Mouse (Mus musculus) hindbrain, embryonic 12.5 days (tissue): ENCODE measurements around the gene Elovl1. TPM values are rescaled to one million over a fixed set of nuclear protein-coding genes. Genes with fewer than 3 reads are reported as not detected.
A peak's percentile ranks its signal among the peaks of the same experiment; 100 is the strongest.

Source experiments
- ATAC-seq: fragments of 200-750 bp; cut with Nextera tagmentation; 2 replicates; pipeline ENCODE4 v1.8.0; 2017; ENCODE audit warnings: moderate TSS enrichment; ENCODE audit not compliant: low FRiP score
- H3K27ac ChIP-seq: fragments of 300-500 bp; sonication (generic); 2 replicates; pipeline ENCODE4 v1.5.1; 2016; ENCODE audit warnings: mild to moderate bottlenecking
- H3K27me3 ChIP-seq: fragments of 300-500 bp; sonication (generic); 2 replicates; pipeline ENCODE4 v1.6.1; 2016; ENCODE audit warnings: mild to moderate bottlenecking
- H3K36me3 ChIP-seq: fragments of 300-500 bp; sonication (generic); 2 replicates; pipeline ENCODE4 v1.6.1; 2016; ENCODE audit warnings: mild to moderate bottlenecking
- H3K4me1 ChIP-seq: fragments of 300-500 bp; sonication (generic); 2 replicates; pipeline ENCODE4 v1.6.1; 2016
- H3K4me2 ChIP-seq: fragments of 300-500 bp; sonication (generic); replicated peaks from 2 replicates; pipeline ENCODE4 v1.6.1; 2016; ENCODE audit warnings: mild to moderate bottlenecking
- H3K4me3 ChIP-seq: fragments of 300-500 bp; sonication (generic); 2 replicates; pipeline ENCODE4 v1.5.1; 2016; ENCODE audit warnings: mild to moderate bottlenecking
- H3K9ac ChIP-seq: fragments of 300-500 bp; sonication (generic); 2 replicates; pipeline ENCODE4 v1.6.1; 2016; ENCODE audit warnings: mild to moderate bottlenecking, moderate library complexity
- H3K9me3 ChIP-seq: fragments of 300-500 bp; sonication (generic); replicated peaks from 2 replicates; pipeline ENCODE4 v1.6.1; 2016; ENCODE audit warnings: mild to moderate bottlenecking
- WGBS: fragments of 180-500 bp; shearing (Covaris S2); methylation state at CpG from one replicate; pipeline ENCODE4 v1.1.7; 2016; 5-methylcytosine and 5-hydroxymethylcytosine counted together
- polyA plus RNA-seq: library from polyadenylated mRNA; unstranded; fragments of >200 nt; fragmentation: Nextera tagmentation; extraction: Ambion mirVana; gene quantifications from 2 replicates; pipeline ENCODE4 v1.2.1, GENCODE M21; 2016

Elovl1 gene
- polyA plus RNA-seq, 1 experiment from 2014 or later: 41.7 TPM

GRCm38 (mm10) chr4:118410871-118411270 lies 17.0 kb upstream of the Elovl1 start:
- no peak overlapping the region for H3K4me2 ChIP-seq
- H3K9ac ChIP-seq: no peak overlapping the region
- 90% methylated on average over 5 of the region's 5 CpGs for WGBS
- H3K4me1 ChIP-seq: peaks cover 23% of the 10 kb centered on the region
- peaks cover 53% of the 10 kb centered on the region for H3K36me3 ChIP-seq
- no peak overlapping the region for H3K4me3 ChIP-seq
- no peaks in the 10 kb centered on the region for H3K27me3 ChIP-seq
- no peak for ATAC-seq
- H3K27ac ChIP-seq: no peak overlapping the region
- H3K9me3 ChIP-seq: no peaks in the 10 kb centered on the region

- H3K36me3 ChIP-seq: peaks cover 74% of the 10 kb centered on the region
- no peaks in the 10 kb centered on the region for H3K9me3 ChIP-seq
- WGBS: 91% methylated on average over 5 of the region's 5 CpGs
- H3K4me1 ChIP-seq: peaks cover 11% of the 10 kb centered on the region
- ATAC-seq: no peak
- no peak overlapping the region for H3K4me3 ChIP-seq
- H3K9ac ChIP-seq: no peak overlapping the region
- no peak overlapping the region for H3K4me2 ChIP-seq
- H3K27me3 ChIP-seq: no peaks in the 10 kb centered on the region
- H3K27ac ChIP-seq: no peak overlapping the region
Measured at GRCm38 (mm10) chr4:118413553-118413952, 14.3 kb upstream of the Elovl1 start.

DNA sequence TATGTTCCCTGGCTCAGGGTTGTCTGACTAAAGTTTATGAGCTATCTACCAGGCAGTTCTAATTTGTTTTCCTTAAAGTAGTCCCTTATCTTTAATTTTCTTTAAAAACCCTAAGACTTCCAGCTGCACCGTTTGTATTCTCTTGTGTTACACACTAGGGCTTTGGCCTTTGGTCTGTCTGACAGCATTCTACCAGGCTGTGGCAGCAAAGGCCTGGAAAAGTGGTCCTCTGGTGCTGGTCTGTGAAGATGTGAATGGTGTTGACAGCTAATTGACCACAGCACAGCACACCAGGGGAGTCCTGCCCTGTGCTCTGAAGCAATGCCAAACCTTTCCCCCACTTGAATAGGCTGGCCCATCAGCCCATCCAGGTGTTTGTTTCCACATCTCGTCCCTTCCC lies 12.1 kb upstream of the Elovl1 start:
- Histone ChIP-seq H3K27me3 (no peaks in the 10 kb centered on the region), H3K9me3 (no peaks in the 10 kb centered on the region), H3K9ac (no peak overlapping the region), H3K4me1 (no peaks in the 10 kb centered on the region), H3K27ac (no peak overlapping the region), H3K4me2 (no peak overlapping the region), H3K36me3 (peaks cover 95% of the 10 kb centered on the region), H3K4me3 (no peak overlapping the region)
- ATAC-seq: no peak
- WGBS: 92% methylated on average over 2 of the region's 2 CpGs

GRCm38 (mm10) chr4:118416329-118416728 lies 11.6 kb upstream of the Elovl1 start:
- Histone ChIP-seq H3K4me3 (no peak overlapping the region), H3K27me3 (no peaks in the 10 kb centered on the region), H3K9me3 (no peaks in the 10 kb centered on the region), H3K36me3 (peaks cover 97% of the 10 kb centered on the region), H3K9ac (no peak overlapping the region), H3K27ac (no peak overlapping the region), H3K4me2 (no peak overlapping the region), H3K4me1 (no peaks in the 10 kb centered on the region)
- 95% methylated on average over 5 of the region's 5 CpGs for WGBS
- ATAC-seq: no peak

GRCm38 (mm10) chr4:118417112-118417797 lies 10.6 kb upstream of the Elovl1 start:
- H3K27me3 ChIP-seq: no peaks in the 10 kb centered on the region
- ATAC-seq: no peak
- H3K4me2 ChIP-seq: no peak overlapping the region
- no peak overlapping the region for H3K9ac ChIP-seq
- no peaks in the 10 kb centered on the region for H3K4me1 ChIP-seq
- peak overlapping the region; percentile 23 for H3K27ac ChIP-seq
- H3K36me3 ChIP-seq: peaks cover 96% of the 10 kb centered on the region
- WGBS: 86% methylated on average over 13 of the region's 13 CpGs
- H3K9me3 ChIP-seq: no peaks in the 10 kb centered on the region
- H3K4me3 ChIP-seq: no peak overlapping the region

- Histone ChIP-seq H3K9ac (no peak overlapping the region), H3K4me1 (no peaks in the 10 kb centered on the region), H3K27me3 (no peaks in the 10 kb centered on the region), H3K4me3 (no peak overlapping the region), H3K27ac (no peak overlapping the region), H3K9me3 (no peaks in the 10 kb centered on the region), H3K36me3 (peaks cover 58% of the 10 kb centered on the region), H3K4me2 (no peak overlapping the region)
- WGBS: 90% methylated on average over 3 of the region's 3 CpGs
- ATAC-seq: no peak
Measured at GRCm38 (mm10) chr4:118421384-118421783, 6.5 kb upstream of the Elovl1 start.

- ATAC-seq: no peak
- no peak overlapping the region for H3K9ac ChIP-seq
- no peaks in the 10 kb centered on the region for H3K9me3 ChIP-seq
- H3K27ac ChIP-seq: no peak overlapping the region
- H3K4me3 ChIP-seq: no peak overlapping the region
- WGBS: 88% methylated on average over 4 of the region's 4 CpGs
- H3K4me1 ChIP-seq: peaks cover 26% of the 10 kb centered on the region
- H3K27me3 ChIP-seq: no peaks in the 10 kb centered on the region
- no peak overlapping the region for H3K4me2 ChIP-seq
- peaks cover 31% of the 10 kb centered on the region for H3K36me3 ChIP-seq
Measured at GRCm38 (mm10) chr4:118424541-118425160, 3.2 kb upstream of the Elovl1 start.

DNA sequence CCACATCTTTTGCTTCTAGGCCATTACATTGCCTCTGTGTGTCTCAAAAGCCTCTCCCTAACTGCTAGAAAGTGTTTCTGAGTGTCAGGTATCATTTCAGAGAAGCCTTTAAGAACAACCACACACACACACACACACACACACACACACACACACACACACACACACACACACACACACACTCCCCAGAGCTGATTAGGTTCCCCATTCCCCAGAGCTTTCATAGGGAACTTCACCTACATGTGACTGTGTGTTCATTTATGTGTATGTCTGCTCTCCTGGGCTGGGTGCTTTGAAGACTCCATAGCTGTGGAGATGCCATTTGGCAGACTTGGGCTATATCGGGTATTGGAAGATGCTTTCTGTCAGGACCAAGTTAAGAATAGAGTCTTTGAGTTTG lies 2.5 kb upstream of the Elovl1 start:
- H3K36me3 ChIP-seq: peaks cover 26% of the 10 kb centered on the region
- no peak overlapping the region for H3K4me2 ChIP-seq
- H3K4me1 ChIP-seq: peaks cover 28% of the 10 kb centered on the region
- no peak for ATAC-seq
- H3K27ac ChIP-seq: no peak overlapping the region
- no peaks in the 10 kb centered on the region for H3K9me3 ChIP-seq
- WGBS: 96% methylated on average over 1 of the region's 1 CpGs
- no peaks in the 10 kb centered on the region for H3K27me3 ChIP-seq
- H3K9ac ChIP-seq: peak overlapping the region; percentile 18; the same call in 1 of the 2 replicates
- H3K4me3 ChIP-seq: no peak overlapping the region

GRCm38 (mm10) chr4:118427415-118427767 lies 502 bp upstream of the Elovl1 start:
- Histone ChIP-seq H3K4me2 (peak overlapping the region; percentile 79), H3K9me3 (no peaks in the 10 kb centered on the region), H3K36me3 (peaks cover 26% of the 10 kb centered on the region), H3K9ac (peak overlapping the region; percentile 58), H3K4me3 (peak overlapping the region; percentile 52), H3K27ac (peak overlapping the region; percentile 56; the same call in 1 of the 2 replicates), H3K27me3 (no peaks in the 10 kb centered on the region), H3K4me1 (peaks cover 28% of the 10 kb centered on the region)
- ATAC-seq: no peak
- WGBS: 7% methylated on average over 5 of the region's 5 CpGs

DNA sequence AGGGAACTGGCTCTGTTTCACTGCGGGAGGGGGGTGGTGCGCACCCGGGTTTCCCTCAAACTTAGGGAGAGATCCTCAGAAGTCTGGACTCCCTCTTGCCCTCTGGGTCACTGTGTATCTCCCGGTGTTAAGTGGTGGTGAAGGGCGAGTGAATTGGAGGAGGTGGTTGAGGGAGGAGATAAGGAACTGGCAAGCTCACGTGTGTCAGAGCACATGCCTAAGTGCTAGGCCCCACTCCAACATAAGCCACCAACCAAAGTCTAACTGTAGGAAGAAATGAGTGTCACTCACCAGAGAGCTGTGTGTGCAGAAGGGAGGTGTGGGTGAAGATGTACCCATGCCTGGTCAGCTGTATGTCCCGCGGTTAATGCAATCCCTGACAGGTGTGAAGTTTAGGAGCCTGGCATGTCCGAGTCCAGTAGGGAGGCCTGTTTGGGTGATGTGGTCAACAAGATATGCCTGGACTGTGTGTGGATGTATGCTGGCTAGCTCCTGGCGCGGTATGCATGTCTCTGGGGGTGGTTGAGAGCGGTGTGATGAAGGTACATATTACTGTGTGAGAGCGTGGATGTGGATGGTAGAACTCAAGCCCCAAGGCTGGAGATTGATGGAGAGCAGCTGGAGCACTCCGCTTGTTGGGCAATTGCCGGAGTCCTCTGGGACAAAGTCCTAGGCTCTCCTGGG lies 780 bp downstream of the Elovl1 start:
- WGBS: 53% methylated on average over 15 of the region's 15 CpGs
- Histone ChIP-seq H3K27me3 (no peaks in the 10 kb centered on the region), H3K9ac (peak overlapping the region; percentile 58), H3K4me3 (peak overlapping the region; percentile 52), H3K36me3 (peaks cover 34% of the 10 kb centered on the region), H3K4me1 (peaks cover 28% of the 10 kb centered on the region), H3K9me3 (no peaks in the 10 kb centered on the region), H3K4me2 (peak overlapping the region; percentile 79), H3K27ac (peak overlapping the region; percentile 56)
- ATAC-seq: peak; percentile 16; the same call in 1 of the 2 replicates

- H3K4me2 ChIP-seq: peak overlapping the region; percentile 79
- peak overlapping the region; percentile 52; the same call in 1 of the 2 replicates for H3K4me3 ChIP-seq
- no peaks in the 10 kb centered on the region for H3K9me3 ChIP-seq
- H3K27ac ChIP-seq: no peak overlapping the region
- peaks cover 40% of the 10 kb centered on the region for H3K36me3 ChIP-seq
- ATAC-seq: no peak
- no peaks in the 10 kb centered on the region for H3K27me3 ChIP-seq
- WGBS: 58% methylated on average over 7 of the region's 7 CpGs
- H3K4me1 ChIP-seq: peaks cover 31% of the 10 kb centered on the region
- no peak overlapping the region for H3K9ac ChIP-seq
Measured at GRCm38 (mm10) chr4:118429215-118429895, 1.5 kb downstream of the Elovl1 start.

DNA sequence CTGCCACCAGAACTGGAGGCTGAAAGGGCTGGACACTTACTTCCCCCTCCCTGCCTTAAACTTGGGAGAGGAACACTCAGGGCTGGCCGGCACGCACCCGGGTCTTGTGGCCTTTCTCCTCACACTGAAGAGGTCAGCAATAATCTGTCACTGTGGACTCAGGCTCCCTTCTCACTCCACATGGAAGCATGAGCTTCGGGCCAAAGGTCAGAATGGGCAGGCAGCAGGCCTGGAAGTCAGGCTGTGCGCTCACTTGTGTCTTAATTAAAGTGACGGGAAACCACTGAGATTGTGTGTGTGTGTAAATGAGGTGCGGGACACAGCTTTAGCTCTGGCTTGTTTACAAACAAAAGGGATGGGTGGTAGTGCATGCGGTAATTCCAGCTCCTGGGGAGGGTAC lies 4.4 kb downstream of the Elovl1 start:
- Histone ChIP-seq H3K27me3 (no peaks in the 10 kb centered on the region), H3K4me3 (no peak overlapping the region), H3K4me1 (peaks cover 52% of the 10 kb centered on the region), H3K4me2 (no peak overlapping the region), H3K36me3 (peaks cover 40% of the 10 kb centered on the region), H3K9ac (no peak overlapping the region), H3K9me3 (no peaks in the 10 kb centered on the region), H3K27ac (no peak overlapping the region)
- 41% methylated on average over 8 of the region's 8 CpGs for WGBS
- ATAC-seq: no peak
